Mouse (Mus musculus) gastrocnemius, postnatal 10 days (tissue): ENCODE data around the gene Hspbap1. TPM values are rescaled to one million over a fixed set of nuclear protein-coding genes. Genes with fewer than 3 reads are reported as not detected.

Source experiments
- DNase-seq: peaks from one replicate; pipeline ENCODE4 v3.0.0; 2021; ENCODE audit warnings: mixed read lengths
- total RNA-seq, 2 experiments: library from RNA; stranded (reverse); gene quantifications; 2 replicates each; pipeline ENCODE4 v1.2.3; 2021

Hspbap1 gene
- total RNA-seq, 2 experiments from 2014 or later: 2.6 to 3.7 TPM

GRCm38 (mm10) chr16:35763590-35764296, 6.4 kb upstream of the Hspbap1 start:
- no peak for DNase-seq

- DNase-seq: no peak
Measured at GRCm38 (mm10) chr16:35764941-35765340, 5.2 kb upstream of the Hspbap1 start.

DNA sequence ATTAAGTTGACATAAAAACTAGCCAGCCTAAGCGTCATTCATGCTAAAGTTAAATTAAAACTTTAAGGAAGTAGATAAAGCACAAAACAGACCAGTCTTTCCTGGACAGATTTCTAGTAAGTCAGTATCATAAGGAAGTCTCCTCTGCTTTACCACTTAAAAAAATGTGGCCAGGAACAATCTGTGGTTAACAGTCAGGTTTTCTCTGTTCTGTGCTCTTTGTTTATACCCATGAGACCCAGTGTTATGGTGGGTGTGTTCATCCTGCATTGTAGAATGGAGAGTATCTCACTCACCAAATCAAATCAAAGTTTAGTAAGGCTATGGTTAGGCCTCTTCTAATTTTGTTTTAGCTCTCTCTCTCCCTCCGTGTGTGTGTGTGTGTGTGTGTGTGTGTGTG, 4.7 kb upstream of the Hspbap1 start:
- DNase-seq: no peak

- DNase-seq: no peak
Measured at GRCm38 (mm10) chr16:35766366-35766765, 3.8 kb upstream of the Hspbap1 start.

DNA sequence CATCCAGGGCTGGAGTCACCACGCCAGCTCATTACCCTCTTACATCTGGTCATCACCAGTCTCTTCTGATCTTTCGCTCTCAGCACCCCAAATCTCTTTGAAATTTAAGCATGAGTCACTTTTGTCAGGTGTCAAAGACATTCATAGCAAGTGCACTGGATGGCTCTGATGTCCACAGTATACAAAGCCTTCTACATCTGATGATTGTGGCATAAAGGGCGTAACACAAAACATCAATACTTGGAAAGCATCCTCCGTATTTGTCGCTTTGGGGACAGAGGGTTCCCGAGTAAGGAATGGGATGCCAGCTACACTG, 1.7 kb upstream of the Hspbap1 start:
- no peak for DNase-seq

- DNase-seq: peak; percentile 76
Measured at GRCm38 (mm10) chr16:35768785-35769642, 1.2 kb upstream of the Hspbap1 start, which contains the start of gene Dirc2. Dirc2 (minus strand) TSS chr16:35769356.

DNA sequence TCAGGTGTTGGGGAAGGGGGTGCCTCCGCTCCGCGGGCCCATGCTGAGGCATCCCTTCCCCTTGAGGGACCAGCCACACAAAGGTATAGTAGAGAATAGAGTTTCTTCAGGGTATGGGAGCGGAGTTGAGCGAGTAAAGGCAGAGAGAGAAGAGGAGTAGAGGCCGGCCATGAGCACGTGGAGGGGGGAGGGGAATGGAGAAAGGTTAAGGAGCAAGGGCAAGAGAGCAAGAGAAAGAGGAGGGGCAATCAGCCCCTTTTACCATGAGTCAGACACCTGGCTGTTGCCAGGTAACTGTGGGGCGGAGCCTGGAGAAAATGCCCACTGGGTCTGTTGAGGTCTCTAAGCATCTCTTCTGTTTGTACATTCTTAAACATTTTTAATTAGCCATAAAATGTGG, 966 bp downstream of the Hspbap1 start:
- no peak for DNase-seq

DNA sequence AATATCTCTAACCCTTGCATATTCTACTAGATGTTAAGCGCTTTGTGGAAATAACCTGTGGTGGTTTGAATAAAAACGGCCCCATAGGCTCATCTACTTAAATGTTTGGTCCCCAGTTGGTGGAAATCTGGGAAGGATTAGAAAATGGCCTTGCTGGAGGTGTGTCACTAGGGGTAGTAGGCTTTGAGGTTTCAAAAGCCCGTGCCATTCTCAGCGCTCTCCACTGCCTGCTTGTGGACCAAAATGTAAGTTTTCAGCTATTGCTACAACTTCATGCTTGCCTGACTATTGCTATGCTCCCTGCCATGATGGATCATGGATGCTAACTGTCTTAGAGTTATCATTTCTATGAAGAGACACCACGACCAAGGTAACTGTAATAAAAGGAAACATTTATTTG, 1.4 kb downstream of the Hspbap1 start:
- DNase-seq: no peak

DNA sequence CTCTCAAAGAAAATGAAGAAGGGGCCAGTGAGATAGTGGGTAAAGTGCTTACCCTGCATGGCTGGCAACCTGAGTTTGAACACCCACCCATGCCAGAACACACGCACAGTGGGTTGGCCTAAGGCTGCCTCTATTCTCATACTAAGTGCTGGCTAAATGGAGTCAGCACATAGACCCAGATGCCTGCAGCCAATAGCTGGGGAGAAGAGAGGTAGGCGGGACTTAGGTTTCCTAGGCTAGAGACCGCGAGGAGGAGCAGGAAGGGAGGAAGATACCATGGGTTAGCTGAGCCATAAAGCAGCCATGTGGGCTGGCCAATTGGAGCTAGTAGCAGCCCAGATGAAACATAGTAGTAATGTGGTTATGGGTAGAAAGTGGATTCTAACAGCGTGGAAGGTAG, 2.4 kb downstream of the Hspbap1 start:
- no peak for DNase-seq

DNA sequence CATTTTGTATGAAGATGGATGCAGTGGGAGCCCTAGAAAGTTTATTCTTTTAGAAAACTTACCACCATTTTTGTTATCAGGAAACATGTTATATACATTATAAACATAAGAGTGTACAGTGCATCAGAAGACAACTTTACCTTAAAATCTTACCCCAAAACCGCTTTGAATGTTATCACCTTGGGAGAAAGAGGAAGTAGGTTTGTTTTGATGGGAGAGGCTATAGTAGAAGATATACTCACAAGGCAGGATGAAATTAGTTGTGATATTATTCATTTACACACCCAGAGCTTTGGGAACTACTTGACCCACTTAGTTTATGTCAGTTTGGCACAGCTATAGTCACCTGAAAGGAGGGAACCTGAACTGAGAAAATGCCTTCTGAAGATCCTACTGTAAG, 5.7 kb downstream of the Hspbap1 start:
- DNase-seq: no peak

- no peak for DNase-seq
Measured at GRCm38 (mm10) chr16:35776737-35777136, 6.6 kb downstream of the Hspbap1 start.

DNA sequence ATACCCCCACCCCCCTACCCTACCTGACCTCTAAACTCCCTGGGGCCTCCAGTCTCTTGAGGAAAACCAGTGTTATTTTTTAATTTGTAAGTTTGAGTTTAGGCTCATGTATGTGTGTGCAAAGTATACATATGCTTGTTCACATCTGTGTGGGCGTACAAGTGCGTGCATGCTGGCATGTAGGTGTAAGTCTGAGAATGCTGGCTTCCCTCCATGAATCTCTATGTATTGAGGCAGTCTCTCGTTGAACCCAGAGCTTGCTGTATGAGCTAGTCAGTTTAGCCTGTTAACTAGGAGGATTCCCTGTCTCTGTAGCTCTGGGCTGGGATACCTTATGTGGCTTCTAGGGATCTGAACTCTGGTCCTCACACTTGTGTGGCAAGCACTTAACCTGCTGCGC, 7.6 kb downstream of the Hspbap1 start:
- no peak for DNase-seq

DNA sequence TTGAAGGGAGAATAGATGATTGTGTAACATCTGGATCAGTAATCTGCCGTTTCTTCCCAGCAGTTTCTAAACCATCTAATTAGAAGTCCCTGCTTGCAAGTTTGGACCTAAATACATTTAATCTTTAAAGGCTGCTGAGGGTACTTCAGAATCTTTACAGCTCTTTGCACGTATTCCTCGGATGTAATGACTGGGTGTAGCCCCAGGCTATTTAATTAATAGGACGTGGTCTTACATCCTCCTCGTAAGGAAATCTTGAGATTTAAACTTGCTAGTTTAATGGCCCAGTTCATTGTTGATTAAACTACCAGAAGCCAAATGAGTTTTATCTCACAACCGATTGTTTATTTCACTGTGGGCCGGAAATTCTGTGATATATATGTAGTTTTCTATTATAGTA, 9.5 kb downstream of the Hspbap1 start:
- no peak for DNase-seq

DNA sequence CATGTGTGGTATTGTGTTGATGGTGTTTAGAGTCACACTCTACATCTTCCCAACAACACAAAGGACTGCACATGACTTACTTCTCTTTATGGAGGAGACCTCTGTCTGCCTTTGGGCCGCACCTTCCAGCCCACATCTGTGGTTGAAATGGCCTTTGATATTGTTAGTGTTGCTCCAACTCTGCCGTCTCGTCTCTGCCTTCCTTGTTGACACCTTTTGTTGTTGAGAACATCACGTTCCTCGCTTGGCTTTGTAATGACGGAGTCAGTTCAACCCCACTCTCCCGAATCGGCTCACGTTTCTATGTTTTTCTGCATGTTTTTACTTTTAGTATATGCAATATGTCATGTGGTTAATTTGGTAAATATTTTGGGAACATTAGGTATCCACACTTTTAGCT, 10.9 kb downstream of the Hspbap1 start:
- no peak for DNase-seq

DNA sequence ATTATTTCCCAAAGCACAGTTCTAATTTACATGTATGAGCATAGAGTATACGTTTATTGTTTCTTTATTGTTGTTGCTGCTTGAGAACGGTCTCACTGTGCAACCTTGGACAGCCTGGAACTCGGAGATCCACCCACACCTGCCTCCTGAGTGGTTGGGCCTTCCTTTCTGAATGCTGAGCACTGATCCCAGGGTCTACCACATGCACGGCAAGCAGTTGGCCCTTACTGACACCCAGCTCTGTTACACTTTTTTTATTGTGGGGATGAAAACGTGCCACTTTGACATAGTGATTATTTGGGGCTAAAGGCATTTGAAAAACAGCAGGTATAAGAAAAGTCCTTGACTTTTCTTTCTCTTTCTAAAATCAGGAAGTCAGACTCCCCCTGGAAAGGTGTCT, 11.5 kb downstream of the Hspbap1 start:
- no peak for DNase-seq

DNA sequence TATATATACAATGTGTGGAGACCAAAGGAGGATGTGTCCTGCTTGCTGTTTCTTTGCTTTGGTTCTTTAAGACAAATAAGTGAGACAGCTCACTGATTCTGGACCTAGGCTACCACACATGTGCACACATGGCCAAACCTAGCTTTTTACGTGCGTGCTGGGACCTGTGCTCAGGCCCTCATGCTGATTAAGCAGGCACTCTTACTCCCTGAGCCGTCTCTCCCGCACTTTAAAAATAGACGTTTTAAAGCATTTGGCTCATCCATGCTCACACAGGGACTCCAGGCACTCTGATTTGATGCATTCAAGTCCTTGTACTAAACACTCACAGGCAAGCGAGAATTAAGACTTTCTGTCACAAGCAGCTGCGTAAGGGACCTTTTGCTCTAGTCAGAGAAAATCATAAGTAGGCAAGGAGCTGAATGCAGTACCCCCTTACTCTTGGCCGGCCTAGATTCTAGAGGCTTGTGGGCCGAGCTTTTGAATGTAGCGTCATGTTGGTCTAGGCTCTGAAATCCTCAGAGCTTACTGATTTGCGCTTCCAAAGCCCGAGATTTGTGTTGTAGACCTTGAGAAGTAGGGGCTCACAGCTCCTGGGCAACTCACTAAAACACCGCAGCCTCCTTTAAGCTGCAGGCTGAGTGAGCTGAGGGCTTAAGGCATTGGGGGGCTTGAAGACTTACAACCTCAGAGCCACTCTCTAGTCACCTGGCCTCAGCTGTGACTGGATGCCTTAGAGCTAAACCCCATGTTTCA, 12.5 kb downstream of the Hspbap1 start:
- no peak for DNase-seq

- DNase-seq: no peak
Measured at GRCm38 (mm10) chr16:35783207-35783573, 13.0 kb downstream of the Hspbap1 start.

DNA sequence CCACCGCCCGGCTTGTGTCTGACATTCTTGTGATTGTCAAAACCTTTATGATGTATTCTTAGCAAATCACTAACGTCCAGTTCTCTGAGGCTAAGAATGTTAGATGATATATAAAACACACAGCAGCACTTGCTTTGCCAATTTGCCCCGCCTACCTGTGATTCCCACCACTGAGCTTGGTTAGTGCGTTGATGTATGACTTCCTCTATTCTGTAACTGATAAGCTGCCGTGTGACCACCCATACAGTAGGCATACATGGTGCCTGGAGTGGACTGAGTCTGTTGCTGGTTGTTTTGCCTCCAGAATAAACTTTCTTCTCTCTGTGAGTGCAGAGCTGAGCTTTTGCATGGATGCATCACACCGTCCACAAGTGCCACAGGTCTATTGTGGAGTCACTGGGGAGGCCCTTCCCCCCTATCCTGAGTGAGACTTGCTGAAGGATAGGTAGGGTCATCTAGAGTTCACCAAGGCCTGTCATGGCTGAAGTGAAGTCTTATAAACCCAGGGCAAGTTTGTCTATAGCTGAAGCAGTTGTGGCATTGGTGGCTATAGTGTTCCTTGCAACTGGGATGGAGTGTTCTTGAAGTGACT, 14.1 kb downstream of the Hspbap1 start:
- no peak for DNase-seq

DNA sequence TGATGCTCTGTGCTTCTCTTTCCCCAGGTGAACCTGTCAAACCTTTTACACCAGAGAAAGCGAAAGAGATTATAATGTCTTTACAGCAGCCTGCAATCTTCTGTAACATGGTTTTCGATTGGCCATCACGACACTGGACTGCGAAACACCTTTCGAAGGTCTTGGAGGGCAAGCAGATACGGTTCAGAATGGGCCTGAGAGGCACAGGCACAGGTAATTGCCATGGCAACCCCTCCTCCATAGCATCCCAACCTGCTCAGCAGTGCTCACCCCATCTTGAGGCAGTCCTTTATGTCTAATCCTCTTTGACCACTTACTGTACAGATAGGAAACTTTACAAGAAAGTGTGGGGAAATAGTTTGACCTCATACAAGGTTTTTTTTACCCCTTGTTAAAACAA, 17.0 kb downstream of the Hspbap1 start:
- no peak for DNase-seq

- DNase-seq: no peak
Measured at GRCm38 (mm10) chr16:35787568-35788189, 17.5 kb downstream of the Hspbap1 start.

DNA sequence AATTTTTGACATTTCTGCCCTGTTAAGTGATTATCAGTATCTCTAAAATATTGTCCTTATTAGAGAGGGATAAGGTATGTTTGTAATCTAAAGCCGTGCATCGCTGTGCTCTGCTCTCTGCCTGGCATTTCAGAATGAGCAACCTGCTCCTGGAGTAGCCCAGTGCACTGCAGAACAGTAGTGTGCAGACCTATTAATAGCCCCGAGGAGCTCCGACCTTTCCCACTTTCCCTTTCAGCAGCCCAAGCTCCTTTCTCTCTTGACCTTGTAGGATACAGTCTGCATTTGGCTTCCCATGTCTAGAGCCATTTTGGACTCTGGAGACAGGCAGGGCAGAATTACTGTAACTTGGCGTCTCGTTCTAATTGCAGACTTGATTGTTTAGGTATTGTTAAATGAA, 18.2 kb downstream of the Hspbap1 start:
- no peak for DNase-seq

DNA sequence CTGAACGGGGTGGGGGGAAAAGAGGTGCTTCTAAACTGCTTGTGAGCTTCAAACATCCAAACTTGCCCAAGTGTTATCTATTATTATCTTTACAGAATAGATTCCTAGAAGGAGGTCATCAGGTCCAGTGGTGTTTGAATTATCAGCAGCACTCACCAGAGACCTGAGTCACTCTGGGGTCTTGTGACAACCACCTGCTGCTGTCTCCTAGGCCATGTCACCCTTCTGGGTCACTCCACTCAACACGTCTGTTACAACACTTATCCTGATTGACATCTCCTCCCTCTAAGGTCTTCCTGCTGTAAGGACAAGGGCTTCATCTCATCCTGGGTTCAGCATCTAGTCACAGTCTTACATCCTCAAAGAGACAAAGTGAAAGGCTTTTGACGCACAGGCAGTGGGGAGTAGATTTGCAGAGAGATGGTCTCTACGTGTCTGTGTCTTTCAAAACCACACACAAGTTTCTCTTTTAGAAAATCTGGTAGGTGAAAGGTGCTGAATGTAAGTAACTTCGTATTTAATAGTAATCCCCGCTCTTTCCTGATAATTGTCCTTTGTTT, 21.9 kb downstream of the Hspbap1 start:
- DNase-seq: no peak
